Mouse (Mus musculus): ENCODE results near the gene Myo9b.

GRCm38 (mm10) chr8:71358026-71358425 lies 85.5 kb downstream of the Myo9b start:
- TF ChIP-seq POLR2A (IDR thresholded peaks at IDR 0.05; ENCODE audit: borderline replicate concordance, low read depth, low read length): no peak
- TF ChIP-seq CTCF (IDR thresholded peaks at IDR 0.05; ENCODE audit: low read depth, low read length): no peak

All from bone marrow macrophage, adult 2 months (primary cell).